Mouse (Mus musculus): ENCODE data around the gene Tnfaip3.

Gene Tnfaip3

GRCm38 (mm10) chr10:19016823-19017471 is 1.5 kb upstream of the Tnfaip3 start:
- no peak for DNase-seq (ENCODE audit: extremely low read depth, insufficient read length, low spot score)

GRCm38 (mm10) chr10:19014381-19015256 is 838 bp downstream of the Tnfaip3 start:
- DNase-seq (ENCODE audit: extremely low read depth, insufficient read length, low spot score): peak; percentile 74

- DNase-seq (ENCODE audit: extremely low read depth, insufficient read length, low spot score): no peak
Measured at GRCm38 (mm10) chr10:19013351-19013750, 2.1 kb downstream of the Tnfaip3 start.

GRCm38 (mm10) chr10:19012616-19013015 is 2.8 kb downstream of the Tnfaip3 start:
- DNase-seq (ENCODE audit: extremely low read depth, insufficient read length, low spot score): no peak

DNA sequence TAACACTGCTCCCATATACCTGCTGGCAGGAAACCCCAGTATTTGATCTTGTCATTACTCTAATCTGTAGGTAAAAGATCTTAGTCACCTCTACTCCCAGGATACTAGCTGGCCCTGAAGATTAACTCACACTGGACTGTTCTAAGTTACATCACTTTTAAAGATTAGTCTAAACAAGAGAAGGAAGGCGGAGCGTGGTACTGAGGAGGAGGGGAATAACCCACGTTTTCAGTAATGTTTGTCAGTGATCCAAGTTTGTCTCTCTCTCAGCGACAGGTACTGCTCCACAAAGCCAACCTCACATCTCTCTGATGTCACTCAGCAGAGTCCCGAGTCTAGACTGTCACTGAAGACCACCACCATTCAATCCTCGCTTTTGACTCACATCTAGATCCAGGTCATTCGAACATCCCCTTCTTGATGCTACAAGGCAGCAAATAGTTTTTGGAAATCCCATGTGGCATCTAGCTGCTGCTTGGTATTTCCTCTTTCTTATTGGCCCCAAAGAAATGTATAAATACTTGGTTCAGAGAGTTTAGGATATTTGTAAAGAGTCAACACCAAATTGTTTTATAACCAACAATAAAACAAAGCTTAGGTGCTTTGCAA is 3.5 kb downstream of the Tnfaip3 start:
- no peak for DNase-seq (ENCODE audit: extremely low read depth, insufficient read length, low spot score)

- DNase-seq (ENCODE audit: extremely low read depth, insufficient read length, low spot score): no peak
Measured at GRCm38 (mm10) chr10:19010414-19010813, 5.0 kb downstream of the Tnfaip3 start.

DNA sequence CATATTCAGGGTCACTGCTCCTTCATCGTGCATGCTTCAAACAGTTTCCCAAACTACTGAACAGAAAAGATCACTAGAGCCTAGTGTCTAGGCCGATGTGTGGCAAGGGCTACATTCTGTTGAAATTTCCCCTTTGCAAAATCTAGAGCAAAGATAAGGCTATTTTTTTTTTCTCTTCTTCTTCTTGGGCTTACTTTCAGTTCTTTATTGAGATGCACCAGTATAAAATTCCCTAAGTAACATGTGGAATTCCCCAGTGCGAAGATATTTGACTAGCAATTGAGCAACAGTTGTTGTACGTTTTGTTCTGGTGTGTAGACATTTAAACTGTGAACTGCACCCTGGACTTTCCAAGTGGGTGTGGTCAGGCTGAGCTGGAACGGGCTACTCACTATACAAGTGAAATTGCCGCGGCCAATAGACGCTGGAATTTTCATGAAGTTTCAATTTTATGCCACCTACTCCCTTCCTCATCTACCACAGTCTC is 6.2 kb downstream of the Tnfaip3 start:
- DNase-seq (ENCODE audit: extremely low read depth, insufficient read length, low spot score): peak; percentile 52

DNA sequence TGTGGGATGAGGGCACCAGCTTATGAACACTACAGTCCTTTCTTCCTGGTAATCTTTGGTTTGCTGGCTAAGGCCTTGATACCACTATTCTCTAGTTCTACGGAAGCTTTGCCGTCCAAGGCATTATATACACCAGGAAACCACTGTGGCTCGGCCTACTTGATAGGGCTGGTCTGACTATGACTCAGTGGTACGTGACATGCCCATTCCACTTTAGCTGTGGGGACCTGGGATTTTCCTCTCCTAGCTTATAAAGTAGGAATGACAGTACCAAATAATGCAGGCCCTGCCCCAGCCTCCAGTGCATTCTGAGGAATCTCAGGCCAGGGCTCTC is 6.9 kb downstream of the Tnfaip3 start:
- DNase-seq (ENCODE audit: extremely low read depth, insufficient read length, low spot score): peak; percentile 34

GRCm38 (mm10) chr10:19007897-19008606 is 7.4 kb downstream of the Tnfaip3 start:
- no peak for DNase-seq (ENCODE audit: extremely low read depth, insufficient read length, low spot score)

- no peak for DNase-seq (ENCODE audit: extremely low read depth, insufficient read length, low spot score)
Measured at GRCm38 (mm10) chr10:19002091-19002785, 13.2 kb downstream of the Tnfaip3 start.

- no peak for DNase-seq (ENCODE audit: extremely low read depth, insufficient read length, low spot score)
Measured at GRCm38 (mm10) chr10:18999427-18999826, 16.0 kb downstream of the Tnfaip3 start.

DNA sequence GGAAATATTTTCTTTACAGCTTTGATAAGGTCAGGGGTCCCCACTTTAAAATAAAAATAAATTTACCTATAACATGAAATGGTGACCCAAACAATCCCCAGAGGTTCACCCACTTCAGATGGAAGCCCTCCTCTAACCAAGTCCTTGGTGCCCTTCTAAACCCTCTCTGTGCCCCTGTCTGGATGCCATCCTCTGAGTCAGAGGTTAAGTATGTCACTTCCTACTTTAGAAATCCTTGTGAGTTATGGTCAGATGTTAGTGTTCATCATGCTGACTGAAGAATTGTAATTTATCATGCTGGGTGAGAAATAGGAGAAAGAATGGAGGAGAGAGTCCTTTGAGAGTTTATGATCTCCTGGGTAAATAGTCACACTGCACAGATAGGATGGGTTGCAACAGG is 19.1 kb downstream of the Tnfaip3 start:
- DNase-seq (ENCODE audit: extremely low read depth, insufficient read length, low spot score): peak; percentile 38

GRCm38 (mm10) chr10:18995465-18996261 is 19.8 kb downstream of the Tnfaip3 start:
- no peak for DNase-seq (ENCODE audit: extremely low read depth, insufficient read length, low spot score)

GRCm38 (mm10) chr10:18992971-18993370 is 22.5 kb downstream of the Tnfaip3 start:
- DNase-seq (ENCODE audit: extremely low read depth, insufficient read length, low spot score): no peak

GRCm38 (mm10) chr10:18991057-18991456 is 24.4 kb downstream of the Tnfaip3 start:
- no peak for DNase-seq (ENCODE audit: extremely low read depth, insufficient read length, low spot score)

- DNase-seq (ENCODE audit: extremely low read depth, insufficient read length, low spot score): no peak
Measured at GRCm38 (mm10) chr10:18987907-18988199, 27.6 kb downstream of the Tnfaip3 start.

DNA sequence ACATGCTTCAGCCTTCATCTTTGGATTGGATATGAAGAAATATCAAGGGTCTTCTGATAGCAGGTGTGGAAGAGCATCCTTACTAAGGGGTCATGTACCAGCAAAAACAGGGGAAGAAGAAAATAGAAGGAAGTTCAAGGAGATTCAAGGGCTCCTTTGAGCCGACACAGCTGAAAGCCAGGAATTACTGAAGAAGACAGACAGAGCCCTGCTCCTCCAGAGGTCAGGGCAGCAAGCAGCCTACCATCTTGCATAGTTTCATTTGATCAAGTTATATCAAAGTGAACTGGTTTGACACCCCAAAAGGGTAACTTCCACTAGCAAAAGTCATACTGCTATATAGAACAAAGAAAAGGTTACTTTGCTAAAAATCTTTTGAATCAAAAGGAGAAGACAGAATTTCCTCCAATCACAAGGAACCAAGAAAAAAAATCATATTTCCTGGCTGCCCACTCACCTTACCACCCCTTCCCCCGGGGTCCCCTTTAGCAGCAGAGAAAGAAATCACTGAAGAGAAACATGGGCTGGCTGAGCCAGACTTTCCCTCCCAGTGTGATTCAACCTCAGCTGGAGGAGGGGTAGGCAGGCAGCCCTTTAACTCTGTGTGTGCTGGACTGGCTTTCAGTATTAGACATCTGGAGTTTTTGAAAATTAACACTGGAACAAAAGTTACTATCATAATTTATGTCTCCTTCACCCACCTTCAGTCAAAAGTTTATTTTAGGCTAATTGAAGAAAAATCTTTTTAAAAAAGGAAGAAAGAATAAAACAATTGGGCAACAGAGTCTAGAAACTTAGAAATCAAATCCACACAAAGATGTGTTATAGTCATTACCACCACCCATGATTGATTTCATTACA is 28.2 kb downstream of the Tnfaip3 start:
- DNase-seq (ENCODE audit: extremely low read depth, insufficient read length, low spot score): no peak

DNA sequence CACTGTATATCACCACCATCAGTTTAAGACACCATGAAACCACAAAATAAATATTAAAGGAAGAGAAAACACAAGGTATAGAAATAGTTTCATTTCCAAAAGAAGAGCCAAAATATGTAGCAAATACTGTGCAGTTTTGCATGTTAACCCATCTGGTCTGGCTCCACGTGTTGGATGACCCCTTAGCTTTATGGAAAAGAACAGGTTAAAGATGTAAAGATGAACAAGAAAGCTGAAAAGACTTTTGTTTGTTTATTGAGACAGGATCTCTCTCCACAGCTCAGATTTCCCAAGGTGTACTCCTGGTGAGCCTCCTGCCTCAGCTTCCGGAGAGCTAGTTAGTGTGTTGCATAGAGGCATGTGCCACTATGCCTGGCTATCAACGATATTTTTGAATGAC is 29.9 kb downstream of the Tnfaip3 start:
- DNase-seq (ENCODE audit: extremely low read depth, insufficient read length, low spot score): no peak

DNA sequence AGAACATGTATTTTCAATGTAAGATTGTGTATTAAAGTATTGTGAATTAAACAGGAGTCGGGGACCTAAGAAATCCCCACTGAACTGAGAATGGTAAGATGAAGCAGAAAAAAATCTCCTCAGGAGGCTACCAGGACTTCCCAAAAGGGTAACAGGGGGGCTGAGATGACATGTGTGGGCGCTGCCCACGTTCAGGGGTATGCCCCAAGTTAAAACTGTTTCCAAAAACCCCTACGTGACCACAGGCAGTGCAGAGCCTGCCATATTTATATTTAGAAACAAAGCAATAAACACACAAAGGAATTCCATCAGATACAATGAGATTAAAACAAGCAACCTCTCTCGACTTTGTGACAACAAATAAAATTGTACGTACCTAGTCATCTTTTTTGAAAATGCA is 31.9 kb downstream of the Tnfaip3 start:
- no peak for DNase-seq (ENCODE audit: extremely low read depth, insufficient read length, low spot score)
